Mouse (Mus musculus): ENCODE data around the gene Zbtb16. TPM values are rescaled to one million over a fixed set of nuclear protein-coding genes. Genes with fewer than 3 reads are reported as not detected.

Gene Zbtb16
- total and polyA plus RNA-seq, 3 experiments: 0.04 to 0.72 TPM; not detected in 1

- no peak for DNase-seq (ENCODE audit: low read depth, low spot score)
- H3K9ac ChIP-seq (ENCODE audit: control insufficient read depth, low read depth, low read length, poor library complexity, severe bottlenecking): no peak overlapping the region
- no peak overlapping the region for H3K27ac ChIP-seq (ENCODE audit: control insufficient read depth, low read depth, low read length)
Measured at GRCm38 (mm10) chr9:48859828-48860525, 24.0 kb upstream of the Zbtb16 start.

GRCm38 (mm10) chr9:48857944-48858343, 21.9 kb upstream of the Zbtb16 start:
- H3K36me3 ChIP-seq (ENCODE audit: control insufficient read depth in 1 of 2, insufficient read depth in 2 of 2, low read length in 2 of 2): no peaks in the 10 kb centered on the region
- H3K9me3 ChIP-seq (replicated peaks; ENCODE audit: insufficient read depth, low read length): no peaks in the 10 kb centered on the region
- no peak overlapping the region for H3K9ac ChIP-seq (ENCODE audit: control insufficient read depth, low read depth, low read length, poor library complexity, severe bottlenecking)
- no peak overlapping the region for H3K27ac ChIP-seq (ENCODE audit: control insufficient read depth, low read depth, low read length)
- TF ChIP-seq SIN3A (IDR thresholded peaks at IDR 0.05; ENCODE audit: low read length) (no peak), CHD2 (IDR thresholded peaks at IDR 0.05; ENCODE audit: low read length) (no peak), POLR2AphosphoS2 (IDR thresholded peaks at IDR 0.05; ENCODE audit: low read length) (no peak), TAL1 (IDR thresholded peaks at IDR 0.05; ENCODE audit: low read length) (no peak), KAT2A (conservative IDR thresholded peaks at IDR 0.05; ENCODE audit: low read depth, low read length) (no peak), RAD21 (IDR thresholded peaks at IDR 0.05; ENCODE audit: low read depth, low read length) (no peak), RCOR1 (IDR thresholded peaks at IDR 0.05; ENCODE audit: low read depth, low read length) (no peak)
- no peak overlapping the region for H3K4me3 ChIP-seq (ENCODE audit: control insufficient read depth in 1 of 2, insufficient read depth in 1 of 2, low read depth in 2 of 2, low read length in 2 of 2)
- no peak for DNase-seq (ENCODE audit: low read depth, low spot score)
- peaks cover 0 to 2% of the 10 kb centered on the region in 2 experiments; a peak in 1 of 4 replicates for H3K4me1 ChIP-seq (ENCODE audit: control insufficient read depth in 1 of 2, insufficient read depth in 2 of 2, low read length in 2 of 2)
- no peaks in the 10 kb centered on the region for H3K27me3 ChIP-seq (ENCODE audit: control insufficient read depth in 1 of 2, insufficient read depth in 2 of 2, low read length in 2 of 2)
- H3K79me2 ChIP-seq (ENCODE audit: control insufficient read depth, insufficient read depth, low read length, poor library complexity): no peaks in the 10 kb centered on the region

More at GRCm38 (mm10) chr9:48859828-48860525, 24.0 kb upstream of the Zbtb16 start:
- Histone ChIP-seq H3K9me3 (replicated peaks; ENCODE audit: insufficient read depth, low read length) (no peaks in the 10 kb centered on the region), H3K4me3 (ENCODE audit: control insufficient read depth in 1 of 2, insufficient read depth in 1 of 2, low read depth in 2 of 2, low read length in 2 of 2) (no peak overlapping the region), H3K4me1 (ENCODE audit: control insufficient read depth in 1 of 2, insufficient read depth in 2 of 2, low read length in 2 of 2) (no peaks in the 10 kb centered on the region), H3K79me2 (ENCODE audit: control insufficient read depth, insufficient read depth, low read length, poor library complexity) (no peaks in the 10 kb centered on the region), H3K27me3 (ENCODE audit: control insufficient read depth in 1 of 2, insufficient read depth in 2 of 2, low read length in 2 of 2) (no peaks in the 10 kb centered on the region; a peak in 1 of 4 replicates), H3K36me3 (ENCODE audit: control insufficient read depth in 1 of 2, insufficient read depth in 2 of 2, low read length in 2 of 2) (no peaks in the 10 kb centered on the region)
- no peak for TF ChIP-seq UBTF (IDR thresholded peaks at IDR 0.05; ENCODE audit: borderline replicate concordance, insufficient read depth, low read depth, low read length)
- TF ChIP-seq CHD1 (IDR thresholded peaks at IDR 0.05; ENCODE audit: low read depth, low read length): no peak

DNA sequence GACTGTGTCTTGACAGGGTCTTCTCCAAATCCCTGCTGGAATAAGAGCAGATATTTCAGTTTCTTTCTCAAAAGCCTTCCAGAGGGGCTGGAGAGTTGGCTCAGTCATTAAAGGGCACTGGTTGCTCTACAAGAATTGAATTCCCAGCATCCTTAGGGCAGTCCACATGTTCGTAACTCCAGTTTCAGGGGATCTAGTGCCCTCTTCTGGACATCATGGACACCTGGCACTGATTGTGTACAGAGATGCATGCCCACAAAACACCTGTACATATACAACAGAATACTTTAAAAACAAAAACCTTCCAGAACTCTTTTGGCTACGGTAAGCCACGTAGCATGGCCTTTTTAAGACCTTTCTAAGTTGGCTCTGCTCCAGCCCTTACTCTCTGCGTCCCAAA, 20.2 kb upstream of the Zbtb16 start:
- DNase-seq (ENCODE audit: low read depth, low spot score): peak; percentile 53
- peaks cover 0 to 2% of the 10 kb centered on the region in 2 experiments; a peak in 1 of 4 replicates for H3K4me1 ChIP-seq (ENCODE audit: control insufficient read depth in 1 of 2, insufficient read depth in 2 of 2, low read length in 2 of 2)
- TF ChIP-seq NELFE (IDR thresholded peaks at IDR 0.05; ENCODE audit: low read depth, low read length): no peak
- TF ChIP-seq SMC3 (IDR thresholded peaks at IDR 0.05; ENCODE audit: low read depth, low read length): peak; percentile 78
- TF ChIP-seq NRF1 (IDR thresholded peaks at IDR 0.05; ENCODE audit: insufficient read depth, low read depth, low read length, poor library complexity, severe bottlenecking): no peak
- no peak for TF ChIP-seq ZMIZ1 (IDR thresholded peaks at IDR 0.05; ENCODE audit: low read depth, low read length)
- TF ChIP-seq TCF12 (IDR thresholded peaks at IDR 0.05; ENCODE audit: low read depth, low read length): no peak
- no peak for TF ChIP-seq POLR2A (IDR thresholded peaks at IDR 0.05; ENCODE audit: control insufficient read depth in 1 of 2, insufficient read depth in 1 of 2, low read depth in 1 of 2, low read length in 2 of 2, poor library complexity in 1 of 2)
- TF ChIP-seq MAFK (IDR thresholded peaks at IDR 0.05; ENCODE audit: borderline replicate concordance, low read depth, low read length): no peak
- peak; percentile 65 for TF ChIP-seq RAD21 (IDR thresholded peaks at IDR 0.05; ENCODE audit: low read depth, low read length)
- no peak for TF ChIP-seq POLR2AphosphoS2 (IDR thresholded peaks at IDR 0.05; ENCODE audit: low read length)
- TF ChIP-seq ZC3H11A (IDR thresholded peaks at IDR 0.05; ENCODE audit: low read depth, low read length): peak; percentile 74
- TF ChIP-seq MXI1 (IDR thresholded peaks at IDR 0.05; ENCODE audit: low read depth, low read length): no peak
- 0 out of 2 replicates have a peak, but pooled peaks have one; percentile 31 for TF ChIP-seq MYC (IDR thresholded peaks at IDR 0.05; ENCODE audit: low read depth, low read length)
- TF ChIP-seq JUND (IDR thresholded peaks at IDR 0.05; ENCODE audit: low read depth, low read length): no peak
- no peak for TF ChIP-seq USF2 (IDR thresholded peaks at IDR 0.05; ENCODE audit: borderline replicate concordance in 1 of 2, insufficient read depth in 1 of 2, low read depth in 1 of 2, low read length in 2 of 2)
- TF ChIP-seq ETS1 (IDR thresholded peaks at IDR 0.05; ENCODE audit: low read depth, low read length): no peak
- no peak for TF ChIP-seq ELF1 (IDR thresholded peaks at IDR 0.05; ENCODE audit: low read depth, low read length)
- TF ChIP-seq CTCF (IDR thresholded peaks at IDR 0.05 in 2 of 3, conservative IDR thresholded peaks at IDR 0.05 in 1 of 3; ENCODE audit: control insufficient read depth in 1 of 3, insufficient read depth in 1 of 3, low read depth in 2 of 3, low read length in 3 of 3, poor library complexity in 1 of 3, severe bottlenecking in 1 of 3): peak; percentile 41 to 59 (median 55)

More for the DNA sequence above, 20.2 kb upstream of the Zbtb16 start:
- no peak overlapping the region for H3K4me3 ChIP-seq (ENCODE audit: control insufficient read depth in 1 of 2, insufficient read depth in 1 of 2, low read depth in 2 of 2, low read length in 2 of 2)
- H3K79me2 ChIP-seq (ENCODE audit: control insufficient read depth, insufficient read depth, low read length, poor library complexity): no peaks in the 10 kb centered on the region
- no peak overlapping the region for H3K27ac ChIP-seq (ENCODE audit: control insufficient read depth, low read depth, low read length)
- H3K36me3 ChIP-seq (ENCODE audit: control insufficient read depth in 1 of 2, insufficient read depth in 2 of 2, low read length in 2 of 2): no peaks in the 10 kb centered on the region
- no peak overlapping the region for H3K9ac ChIP-seq (ENCODE audit: control insufficient read depth, low read depth, low read length, poor library complexity, severe bottlenecking)
- H3K27me3 ChIP-seq (ENCODE audit: control insufficient read depth in 1 of 2, insufficient read depth in 2 of 2, low read length in 2 of 2): no peaks in the 10 kb centered on the region; a peak in 1 of 4 replicates
- no peaks in the 10 kb centered on the region for H3K9me3 ChIP-seq (replicated peaks; ENCODE audit: insufficient read depth, low read length)
